Mouse (Mus musculus): Measurements from ENCODE around the gene Osbpl5.
"Not testable (repeated sequence)": the region's sequence is repeated elsewhere in the genome, so short reads cannot be mapped to it uniquely, and the experiment has no call there.

Osbpl5 gene

GRCm38 (mm10) chr7:143643949-143644348 lies 112.8 kb downstream of the Osbpl5 start:
- not testable (repeated sequence) for DNase-seq (ENCODE audit: low read depth)

All from c-Kit-positive CD71-negative TER-119-negative erythroid progenitor cells, embryonic 14.5 days (primary cell).